Mouse (Mus musculus): ENCODE measurements at regions not wholly inside any gene's neighbourhood (a gene's known extent, or its start where the extent isn't known, plus 50 kb on each side); places are given as distances from the start of the nearest gene placed in this dataset.

DNA sequence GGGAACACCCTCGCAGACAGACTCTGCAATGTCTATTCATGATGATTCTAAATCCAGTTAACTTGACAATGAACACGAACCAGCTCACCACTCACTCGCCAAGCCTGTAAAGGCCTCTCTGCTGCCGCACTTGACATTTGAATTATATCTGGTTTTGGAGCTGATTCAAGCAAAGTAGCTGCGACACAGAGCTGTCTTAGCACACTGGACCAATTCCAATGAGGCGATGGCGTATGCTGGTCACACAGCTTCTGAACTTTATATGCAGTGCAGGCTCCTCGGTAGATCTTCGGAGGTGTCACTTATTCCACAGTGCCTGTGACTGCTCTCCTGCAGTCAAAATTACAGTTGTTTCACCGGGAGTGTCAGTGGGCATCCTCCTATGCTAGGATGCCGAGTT is 115.4 kb downstream of the Hhipl2 start:
- TF ChIP-seq CTCF (IDR thresholded peaks at IDR 0.05; ENCODE audit: extremely low read depth, insufficient read length, insufficient replicate concordance, low read depth, low read length), result no peak
- TF ChIP-seq POLR2A (IDR thresholded peaks at IDR 0.05; ENCODE audit: low read depth, low read length), result no peak
